Comparison of ENCODE assay signal across 20 mouse cellular contexts in the genomic region with DNA sequence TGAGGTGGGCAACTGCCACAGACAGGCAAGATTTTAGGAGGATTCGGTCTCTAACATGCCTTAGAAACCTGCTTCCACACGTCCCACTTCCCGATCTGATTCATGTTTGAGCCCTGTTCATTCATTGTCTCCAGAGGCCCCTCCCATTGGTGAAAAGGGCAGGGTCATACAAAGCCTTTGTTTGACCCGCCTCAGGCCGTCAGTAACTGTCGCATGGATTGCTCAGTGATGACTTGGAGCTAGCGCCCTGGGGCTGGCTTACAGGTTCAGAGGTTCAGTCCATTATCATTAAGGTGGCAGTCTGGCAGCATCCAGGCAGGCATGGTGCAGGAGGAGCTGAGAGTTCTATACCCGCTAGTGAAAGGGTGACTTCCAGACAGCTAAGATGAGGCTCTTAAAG. TPM values are rescaled to one million over a fixed set of nuclear protein-coding genes. Genes with fewer than 3 reads are reported as not detected.
A peak's percentile ranks its signal among the peaks of the same experiment; 100 is the strongest.
DNase-seq lines count a peak whose midpoint lies in the region; ATAC-seq and TF ChIP-seq lines count a peak whose summit lies in the region.
"Had no signal": no experiment of that assay in that cellular context is flagged by ENCODE, and none has a peak within 500 bp of the region (broad histone marks: within the 10 kb centered on the region; RNA-seq: fewer than 3 reads in every experiment).

No protein-coding gene starts in this region.

- no peak overlapping the region for H3K27ac ChIP-seq in hindbrain, embryonic 10.5 days
- no peak overlapping the region for H3K27ac ChIP-seq in hindbrain, embryonic 12.5 days
- H3K27ac ChIP-seq in intestine, postnatal 0 days (ENCODE audit: low read depth, low read length), result no peak overlapping the region
- H3K27ac ChIP-seq: embryonic facial prominence, embryonic 15.5 days; forebrain, embryonic 10.5 days; hindbrain, embryonic 13.5 days; intestine, embryonic 15.5 days had no signal

- H3K4me1 ChIP-seq in hindbrain, embryonic 10.5 days (replicated peaks), result peaks cover 5% of the 10 kb centered on the region; the same call in 1 of the 2 replicates
- no peaks in the 10 kb centered on the region for H3K4me1 ChIP-seq in hindbrain, embryonic 12.5 days
- H3K4me1 ChIP-seq in intestine, postnatal 0 days (replicated peaks; ENCODE audit: control insufficient read depth, insufficient read depth, low read length), result no peaks in the 10 kb centered on the region
- H3K4me1 ChIP-seq: embryonic facial prominence, embryonic 15.5 days; heart, embryonic 12.5 days; hindbrain, embryonic 13.5 days; intestine, embryonic 15.5 days had no signal

- ATAC-seq in hindbrain, embryonic 12.5 days (ENCODE audit: low FRiP score), result no peak
- no peak for ATAC-seq in intestine, postnatal 0 days
- ATAC-seq: forebrain, embryonic 16.5 days; intestine, embryonic 15.5 days had no signal

- H3K4me2 ChIP-seq in hindbrain, embryonic 12.5 days (replicated peaks), result no peak overlapping the region
- no peak overlapping the region for H3K4me2 ChIP-seq in intestine, postnatal 0 days (replicated peaks; ENCODE audit: low read depth)
- H3K4me2 ChIP-seq: embryonic facial prominence, embryonic 15.5 days; heart, embryonic 12.5 days; hindbrain, embryonic 13.5 days; intestine, embryonic 15.5 days had no signal

- H3K36me3 ChIP-seq in hindbrain, embryonic 10.5 days, result no peaks in the 10 kb centered on the region
- H3K36me3 ChIP-seq in hindbrain, embryonic 12.5 days, result no peaks in the 10 kb centered on the region
- no peaks in the 10 kb centered on the region for H3K36me3 ChIP-seq in intestine, postnatal 0 days (ENCODE audit: control insufficient read depth, insufficient read depth)
- H3K36me3 ChIP-seq: embryonic facial prominence, embryonic 15.5 days; forebrain, embryonic 10.5 days; heart, embryonic 12.5 days; hindbrain, embryonic 13.5 days; intestine, embryonic 15.5 days had no signal

- peak; percentile 27 for DNase-seq in hindbrain, embryonic 10.5 days (ENCODE audit: low spot score)
- DNase-seq in ES-CJ7 (ENCODE audit: low read depth, low spot score) (peak; percentile 60), ZHBTc4 (ENCODE audit: low read depth, low spot score) (peak; percentile 91)
- DNase-seq in cerebellum, adult 9-10 months, result no peak
- DNase-seq: adrenal gland, postnatal 10 days; cerebellum, adult 11 months; cerebellum, adult 8-10 months; cerebellum, postnatal 25 days; embryo, embryonic 11 days; gastrocnemius, postnatal 10 days; kidney, adult 2 months had no signal

- 53% methylated on average over 8 of the region's 8 CpGs for WGBS in hindbrain, embryonic 10.5 days
- WGBS in hindbrain, embryonic 12.5 days, result 45% methylated on average over 8 of the region's 8 CpGs
- 62% methylated on average over 8 of the region's 8 CpGs for WGBS in intestine, postnatal 0 days

- no peak overlapping the region for H3K9ac ChIP-seq in hindbrain, embryonic 12.5 days
- H3K9ac ChIP-seq in intestine, postnatal 0 days (ENCODE audit: low read depth, low read length), result no peak overlapping the region
- H3K9ac ChIP-seq: embryonic facial prominence, embryonic 15.5 days; heart, embryonic 12.5 days; hindbrain, embryonic 13.5 days; intestine, embryonic 15.5 days had no signal

- H3K9me3 ChIP-seq in hindbrain, embryonic 10.5 days, result peaks cover 6% of the 10 kb centered on the region
- peaks cover 4% of the 10 kb centered on the region for H3K9me3 ChIP-seq in hindbrain, embryonic 12.5 days (replicated peaks)
- no peaks in the 10 kb centered on the region for H3K9me3 ChIP-seq in intestine, postnatal 0 days (ENCODE audit: control insufficient read depth)
- H3K9me3 ChIP-seq: embryonic facial prominence, embryonic 15.5 days; intestine, embryonic 15.5 days had no signal

- TF ChIP-seq CTCF in intestine, postnatal 0 days (IDR thresholded peaks at IDR 0.05; ENCODE audit: low read depth), result no peak

- H3K4me3 ChIP-seq in hindbrain, embryonic 10.5 days, result no peak overlapping the region
- no peak overlapping the region for H3K4me3 ChIP-seq in hindbrain, embryonic 12.5 days
- H3K4me3 ChIP-seq in intestine, postnatal 0 days (ENCODE audit: low read depth, low read length), result no peak overlapping the region
- H3K4me3 ChIP-seq: embryonic facial prominence, embryonic 15.5 days; erythroblast, embryonic 14.5 days; forebrain, embryonic 10.5 days; heart, embryonic 12.5 days; hindbrain, embryonic 13.5 days; intestine, embryonic 15.5 days had no signal

- no peaks in the 10 kb centered on the region for H3K27me3 ChIP-seq in hindbrain, embryonic 10.5 days (ENCODE audit: insufficient read depth, poor library complexity, severe bottlenecking)
- no peaks in the 10 kb centered on the region for H3K27me3 ChIP-seq in hindbrain, embryonic 12.5 days
- H3K27me3 ChIP-seq in intestine, postnatal 0 days (replicated peaks; ENCODE audit: control insufficient read depth, insufficient read depth, low read length), result no peaks in the 10 kb centered on the region
- H3K27me3 ChIP-seq: embryonic facial prominence, embryonic 15.5 days; heart, embryonic 12.5 days; hindbrain, embryonic 13.5 days; intestine, embryonic 15.5 days had no signal

RNA-seq across cellular contexts. Expression of gene Ubac2, which starts 33.9 kb away (rescaled TPM):
- 69.4 and 70.9 TPM in 2 replicates for polyA plus RNA-seq in hindbrain, embryonic 10.5 days (2016; fragmentation: Nextera tagmentation; extraction: Ambion mirVana)
- 60.0 and 60.3 TPM in 2 replicates for polyA plus RNA-seq in hindbrain, embryonic 12.5 days (2016; fragmentation: Nextera tagmentation; extraction: Ambion mirVana)
- polyA plus RNA-seq in intestine, postnatal 0 days (2015; fragmentation: Nextera tagmentation; extraction: Ambion mirVana), result 39.2 and 39.9 TPM in 2 replicates

RNA-seq across cellular contexts. Expression of gene Dock9, which starts 46.8 kb away (rescaled TPM):
- 3.3 and 3.4 TPM in 2 replicates for polyA plus RNA-seq in hindbrain, embryonic 10.5 days (2016; fragmentation: Nextera tagmentation; extraction: Ambion mirVana)
- 6.2 and 7.1 TPM in 2 replicates for polyA plus RNA-seq in hindbrain, embryonic 12.5 days (2016; fragmentation: Nextera tagmentation; extraction: Ambion mirVana)
- polyA plus RNA-seq in intestine, postnatal 0 days (2015; fragmentation: Nextera tagmentation; extraction: Ambion mirVana), result 6.2 and 7.3 TPM in 2 replicates
